ENCODE assay signal across 26 mouse cellular contexts in the genomic region with DNA sequence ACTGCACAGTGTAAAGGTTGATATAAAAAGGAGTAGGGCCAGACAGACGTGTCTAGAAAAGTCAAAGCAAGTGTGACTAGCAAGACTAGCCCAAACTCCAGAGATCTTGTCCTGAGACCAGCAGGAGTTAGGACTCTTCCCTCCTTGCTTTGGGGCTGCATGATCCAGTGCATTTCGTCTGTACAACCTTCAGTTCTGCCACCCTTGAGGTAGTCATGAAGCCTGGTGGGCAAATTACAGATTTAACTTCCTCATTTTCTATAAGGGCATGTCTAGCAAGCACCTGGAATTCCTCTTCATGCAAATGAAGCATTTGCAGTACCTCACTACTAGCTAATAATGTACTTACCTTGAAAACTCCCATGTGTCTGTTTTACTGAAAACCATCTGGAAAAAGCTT. TPM values are rescaled to one million over a fixed set of nuclear protein-coding genes. Genes with fewer than 3 reads are reported as not detected.
DNase-seq lines count a peak whose midpoint lies in the region; ATAC-seq and TF ChIP-seq lines count a peak whose summit lies in the region.
"Had no signal": no experiment of that assay in that cellular context is flagged by ENCODE, and none has a peak within 500 bp of the region (broad histone marks: within the 10 kb centered on the region; RNA-seq: fewer than 3 reads in every experiment).

No protein-coding gene starts in this region.

- H3K9ac ChIP-seq in heart, embryonic 15.5 days, result no peak overlapping the region
- H3K9ac ChIP-seq in heart, adult 2 months (ENCODE audit: low read depth, low read length), result no peak overlapping the region
- H3K9ac ChIP-seq: forebrain, embryonic 13.5 days; hindbrain, embryonic 15.5 days; limb, embryonic 13.5 days; lung, embryonic 15.5 days; neural tube, embryonic 13.5 days; stomach, embryonic 15.5 days had no signal

- intact Hi-C loops in heart, adult 2 months (cut with DNase I), result no loop called here

- no peak for DNase-seq in heart, adult 2 months
- DNase-seq in A20 (ENCODE audit: low read depth, low spot score), result peak; percentile 73
- DNase-seq in B cell, adult 2 months, result peak; percentile 54 to 57
- DNase-seq in cerebellum, adult 11-12 months, result no peak
- DNase-seq in right cerebral cortex, postnatal 14 days, result no peak
- no peak for DNase-seq in layer of hippocampus, adult 9-10 months (ENCODE audit: low spot score)
- DNase-seq: adrenal gland, postnatal 36 days; cerebellum, adult 2 months; cerebellum, postnatal 14 days; gastrocnemius, postnatal 10 days; kidney, adult 11 months; kidney, postnatal 14 days; right cerebral cortex, postnatal 25 days; spleen, adult 18-20 months had no signal

- H3K79me2 ChIP-seq in heart, adult 2 months (replicated peaks; ENCODE audit: control insufficient read depth, insufficient read depth, low read length), result no peaks in the 10 kb centered on the region

- H3K9me3 ChIP-seq in heart, embryonic 15.5 days (replicated peaks), result no peaks in the 10 kb centered on the region
- H3K9me3 ChIP-seq: forebrain, embryonic 13.5 days; G1E; hindbrain, embryonic 10.5 days; hindbrain, embryonic 15.5 days; limb, embryonic 13.5 days; lung, embryonic 15.5 days; neural tube, embryonic 13.5 days; stomach, embryonic 15.5 days had no signal

- TF ChIP-seq EP300 in heart, adult 2 months (IDR thresholded peaks at IDR 0.05; ENCODE audit: insufficient read depth, low read depth, low read length), result no peak

- ATAC-seq in heart, embryonic 15.5 days (replicated peaks; ENCODE audit: insufficient number of reproducible peaks, insufficient read depth, low FRiP score, low read depth), result no peak
- peak; percentile 54 for ATAC-seq in granulocyte monocyte progenitor cell, adult 5-6 weeks (replicated peaks; ENCODE audit: poor library complexity, severe bottlenecking)
- ATAC-seq: forebrain, embryonic 13.5 days had no signal

- no peak for TF ChIP-seq POLR2A in heart, adult 2 months (IDR thresholded peaks at IDR 0.05; ENCODE audit: insufficient read depth, low read depth, low read length)

- no peaks in the 10 kb centered on the region for H3K36me3 ChIP-seq in heart, embryonic 15.5 days
- no peaks in the 10 kb centered on the region for H3K36me3 ChIP-seq in heart, adult 2 months (ENCODE audit: control insufficient read depth, insufficient read depth, low read length)
- H3K36me3 ChIP-seq: G1E; stomach, embryonic 15.5 days had no signal

- TF ChIP-seq CTCF in heart, adult 2 months (IDR thresholded peaks at IDR 0.05), result no peak

- no peaks in the 10 kb centered on the region for H3K27me3 ChIP-seq in heart, embryonic 15.5 days
- H3K27me3 ChIP-seq in heart, adult 2 months (ENCODE audit: control insufficient read depth, insufficient read depth, low read length), result no peaks in the 10 kb centered on the region
- H3K27me3 ChIP-seq: forebrain, embryonic 13.5 days; hindbrain, embryonic 15.5 days; limb, embryonic 13.5 days; lung, embryonic 15.5 days; neural tube, embryonic 13.5 days; stomach, embryonic 15.5 days had no signal

- H3K4me2 ChIP-seq in heart, embryonic 15.5 days, result no peak overlapping the region
- H3K4me2 ChIP-seq: forebrain, embryonic 13.5 days; hindbrain, embryonic 15.5 days; limb, embryonic 13.5 days; lung, embryonic 15.5 days; midbrain, embryonic 11.5 days; neural tube, embryonic 13.5 days; stomach, embryonic 15.5 days had no signal

- no peaks in the 10 kb centered on the region for H3K4me1 ChIP-seq in heart, embryonic 15.5 days (replicated peaks)
- no peaks in the 10 kb centered on the region for H3K4me1 ChIP-seq in heart, adult 2 months (ENCODE audit: control insufficient read depth, insufficient read depth, low read length)
- H3K4me1 ChIP-seq: forebrain, embryonic 13.5 days; hindbrain, embryonic 10.5 days; hindbrain, embryonic 15.5 days; limb, embryonic 13.5 days; lung, embryonic 15.5 days; neural tube, embryonic 13.5 days; stomach, embryonic 15.5 days had no signal

- no peak overlapping the region for H3K4me3 ChIP-seq in heart, embryonic 15.5 days
- no peak overlapping the region for H3K4me3 ChIP-seq in heart, adult 2 months
- H3K4me3 ChIP-seq: forebrain, embryonic 13.5 days; hindbrain, embryonic 10.5 days; hindbrain, embryonic 15.5 days; limb, embryonic 13.5 days; lung, embryonic 15.5 days; myocyte; neural tube, embryonic 13.5 days; stomach, embryonic 15.5 days had no signal

- 0 out of 2 replicates have a peak overlapping the region, but pooled peaks have one; percentile 8 for H3K27ac ChIP-seq in heart, embryonic 15.5 days
- H3K27ac ChIP-seq in heart, adult 2 months, result no peak overlapping the region
- H3K27ac ChIP-seq: forebrain, embryonic 13.5 days; hindbrain, embryonic 10.5 days; hindbrain, embryonic 15.5 days; limb, embryonic 13.5 days; lung, embryonic 15.5 days; neural tube, embryonic 13.5 days; stomach, embryonic 15.5 days had no signal

- WGBS in heart, embryonic 15.5 days, result 69% methylated on average over 2 of the region's 2 CpGs
- 55% methylated on average over 2 of the region's 2 CpGs for WGBS in heart, adult 2 months

RNA-seq across cellular contexts. Expression of a gene that starts 10.2 kb away (rescaled TPM):
- 97.4 and 111 TPM in 2 replicates for polyA plus RNA-seq in heart, embryonic 15.5 days (2015; fragmentation: Nextera tagmentation; extraction: Ambion mirVana)
- total RNA-seq in heart, adult 2 months (2021), result 10 to 100 TPM; 48.1 to 55.2 TPM
- 51.7 and 55.7 TPM in 2 replicates for polyA plus RNA-seq in heart, adult 2 months (2012; rRNA removed)
- total RNA-seq in granulocyte monocyte progenitor cell, adult 5-6 weeks (2014; fragmentation: Nextera tagmentation), result 113 and 147 TPM in 2 replicates
- 73.2 and 82.7 TPM in 2 replicates for total RNA-seq in granulocyte monocyte progenitor cell, adult 5-6 weeks (2017)

Comparison
In these comparisons a context has a peak if more than half of its experiments do, and no peak if none do; other contexts are left out.
1. DNase-seq: peak in A20 (single experiment) and B cell, adult 2 months (2 of 2); none in heart, adult 2 months (0 of 2), cerebellum, adult 11-12 months (single experiment), right cerebral cortex, postnatal 14 days (single experiment) and layer of hippocampus, adult 9-10 months (single experiment).